Mouse (Mus musculus): Measurements from ENCODE around the gene Boll. TPM values are rescaled to one million over a fixed set of nuclear protein-coding genes. Genes with fewer than 3 reads are reported as not detected.
"Not testable (repeated sequence)": the region's sequence is repeated elsewhere in the genome, so short reads cannot be mapped to it uniquely, and the experiment has no call there.

Gene Boll
- polyA plus RNA-seq, 1 experiment from 2014 or later, result 0.36 TPM

GRCm38 (mm10) chr1:55383114-55383773 lies 20.0 kb upstream of the Boll start:
- WGBS, result 17% methylated on average over 9 of the region's 9 CpGs
- H3K4me3 ChIP-seq (ENCODE audit: low read length), result no peak overlapping the region
- H3K9me3 ChIP-seq (ENCODE audit: low read length), result no peaks in the 10 kb centered on the region
- no peaks in the 10 kb centered on the region for H3K27me3 ChIP-seq (ENCODE audit: insufficient read depth, low read length)
- H3K4me2 ChIP-seq (replicated peaks; ENCODE audit: low read depth, low read length), result no peak overlapping the region
- peak; percentile 74; the same call in 1 of the 2 replicates for ATAC-seq (ENCODE audit: low FRiP score, low TSS enrichment)
- no peaks in the 10 kb centered on the region for H3K4me1 ChIP-seq (ENCODE audit: insufficient read depth, low read length)
- H3K9ac ChIP-seq (replicated peaks; ENCODE audit: low read length), result 0 out of 2 replicates have a peak overlapping the region, but pooled peaks have one; percentile 15
- H3K27ac ChIP-seq (ENCODE audit: low read length), result no peak overlapping the region
- H3K36me3 ChIP-seq (ENCODE audit: insufficient read depth, low read length), result no peaks in the 10 kb centered on the region

DNA sequence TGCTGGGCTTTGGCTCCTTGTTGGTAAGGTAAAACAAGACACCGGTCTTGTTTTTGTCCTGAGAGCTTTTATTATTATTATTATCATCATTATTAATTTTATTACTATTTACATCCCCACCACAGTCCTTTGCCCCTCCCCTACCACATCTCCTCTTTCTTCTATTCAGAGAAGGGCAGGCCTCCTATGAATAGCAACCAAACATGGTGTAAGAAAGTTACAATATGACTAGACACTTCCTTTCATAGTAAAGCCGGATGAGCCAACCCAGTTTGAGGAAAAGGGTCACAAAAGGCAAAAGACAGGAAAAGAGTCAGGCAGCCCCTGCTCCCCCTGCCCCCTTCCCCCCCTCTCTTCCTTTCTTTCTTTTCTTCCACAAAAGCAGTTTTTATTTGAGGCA lies 17.3 kb upstream of the Boll start:
- no peak overlapping the region for H3K9ac ChIP-seq (replicated peaks; ENCODE audit: low read length)
- 73% methylated on average over 2 of the region's 2 CpGs for WGBS
- ATAC-seq (ENCODE audit: low FRiP score, low TSS enrichment), result no peak
- H3K27me3 ChIP-seq (ENCODE audit: insufficient read depth, low read length), result no peaks in the 10 kb centered on the region
- no peaks in the 10 kb centered on the region for H3K9me3 ChIP-seq (ENCODE audit: low read length)
- H3K27ac ChIP-seq (ENCODE audit: low read length), result no peak overlapping the region
- H3K4me2 ChIP-seq (replicated peaks; ENCODE audit: low read depth, low read length), result no peak overlapping the region
- H3K4me3 ChIP-seq (ENCODE audit: low read length), result no peak overlapping the region
- H3K4me1 ChIP-seq (ENCODE audit: insufficient read depth, low read length), result no peaks in the 10 kb centered on the region
- H3K36me3 ChIP-seq (ENCODE audit: insufficient read depth, low read length), result no peaks in the 10 kb centered on the region

DNA sequence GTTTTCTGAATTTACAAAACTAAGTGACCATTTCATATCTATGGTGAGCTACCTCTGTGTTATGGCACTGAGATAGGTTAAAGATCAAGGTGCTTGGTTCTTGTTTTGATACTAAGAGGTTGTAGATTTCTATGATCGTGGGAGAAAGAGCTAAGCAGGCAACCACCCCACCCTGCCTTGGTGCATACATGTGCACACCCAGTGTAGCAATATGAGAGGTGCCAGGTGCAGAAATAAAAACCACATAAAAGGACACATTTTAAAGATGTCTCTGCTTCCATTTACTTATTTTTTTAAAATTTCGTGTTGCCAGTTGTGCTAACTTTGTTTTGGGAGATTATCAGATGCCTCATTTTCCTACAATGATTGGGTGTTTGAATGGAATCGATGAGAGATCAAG lies 9.4 kb upstream of the Boll start:
- no peak for ATAC-seq (ENCODE audit: low FRiP score, low TSS enrichment)
- H3K4me1 ChIP-seq (ENCODE audit: insufficient read depth, low read length), result no peaks in the 10 kb centered on the region
- no peaks in the 10 kb centered on the region for H3K36me3 ChIP-seq (ENCODE audit: insufficient read depth, low read length)
- H3K27ac ChIP-seq (ENCODE audit: low read length), result no peak overlapping the region
- H3K4me3 ChIP-seq (ENCODE audit: low read length), result no peak overlapping the region
- no peaks in the 10 kb centered on the region for H3K27me3 ChIP-seq (ENCODE audit: insufficient read depth, low read length)
- no peak overlapping the region for H3K4me2 ChIP-seq (replicated peaks; ENCODE audit: low read depth, low read length)
- WGBS, result 82% methylated on average over 3 of the region's 3 CpGs
- H3K9ac ChIP-seq (replicated peaks; ENCODE audit: low read length), result no peak overlapping the region
- H3K9me3 ChIP-seq (ENCODE audit: low read length), result no peaks in the 10 kb centered on the region

DNA sequence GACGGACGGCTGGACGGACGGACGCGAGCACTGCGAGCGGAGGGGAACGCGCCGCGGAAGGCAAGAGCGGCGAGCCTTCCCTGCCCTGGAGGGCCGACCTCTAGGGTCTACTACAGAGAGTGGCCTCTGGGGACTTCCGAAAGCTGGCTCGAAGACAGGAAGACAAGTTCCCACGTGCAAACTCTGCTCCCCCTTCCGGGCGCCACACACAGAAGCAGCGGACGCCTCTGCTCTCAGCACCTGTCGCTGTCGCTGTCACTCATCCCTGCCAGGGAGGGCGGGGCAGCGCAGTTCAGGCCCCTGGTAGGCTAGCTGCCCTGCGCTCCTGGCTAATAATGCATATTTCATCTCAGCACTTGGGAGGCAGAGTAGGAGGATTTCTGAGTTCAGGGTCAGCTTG lies 317 bp upstream of the Boll start:
- Histone ChIP-seq H3K4me2 (replicated peaks; ENCODE audit: low read depth, low read length) (peak overlapping the region; percentile 59), H3K4me1 (ENCODE audit: insufficient read depth, low read length) (0 out of 2 replicates have a peak, but pooled peaks cover 6% of the 10 kb centered on the region), H3K9ac (replicated peaks; ENCODE audit: low read length) (peak overlapping the region; percentile 50; the same call in 1 of the 2 replicates), H3K4me3 (ENCODE audit: low read length) (peak overlapping the region; percentile 52), H3K27me3 (ENCODE audit: insufficient read depth, low read length) (peaks cover 23% of the 10 kb centered on the region), H3K27ac (ENCODE audit: low read length) (no peak overlapping the region), H3K36me3 (ENCODE audit: insufficient read depth, low read length) (no peaks in the 10 kb centered on the region), H3K9me3 (ENCODE audit: low read length) (peaks cover 9% of the 10 kb centered on the region)
- ATAC-seq (ENCODE audit: low FRiP score, low TSS enrichment), result peak; percentile 85
- WGBS, result 2% methylated on average over 21 of the region's 27 CpGs

GRCm38 (mm10) chr1:55362634-55363033 lies 635 bp downstream of the Boll start:
- peak overlapping the region; percentile 59; the same call in 1 of the 2 replicates for H3K4me2 ChIP-seq (replicated peaks; ENCODE audit: low read depth, low read length)
- 50% methylated on average over 40 of the region's 49 CpGs for WGBS

GRCm38 (mm10) chr1:55351914-55352313 lies 11.4 kb downstream of the Boll start:
- H3K27ac ChIP-seq (ENCODE audit: low read length); ATAC-seq (ENCODE audit: low FRiP score, low TSS enrichment); H3K4me3 ChIP-seq (ENCODE audit: low read length); H3K4me1 ChIP-seq (ENCODE audit: insufficient read depth, low read length); H3K36me3 ChIP-seq (ENCODE audit: insufficient read depth, low read length); H3K9me3 ChIP-seq (ENCODE audit: low read length); H3K9ac ChIP-seq (replicated peaks; ENCODE audit: low read length); H3K4me2 ChIP-seq (replicated peaks; ENCODE audit: low read depth, low read length); H3K27me3 ChIP-seq (ENCODE audit: insufficient read depth, low read length): not testable (repeated sequence)
- 78% methylated on average over 2 of the region's 2 CpGs for WGBS

More at GRCm38 (mm10) chr1:55362634-55363033, 635 bp downstream of the Boll start:
- 0 out of 2 replicates have a peak, but pooled peaks cover 6% of the 10 kb centered on the region for H3K4me1 ChIP-seq (ENCODE audit: insufficient read depth, low read length)
- peaks cover 9% of the 10 kb centered on the region for H3K9me3 ChIP-seq (ENCODE audit: low read length)
- peaks cover 23% of the 10 kb centered on the region for H3K27me3 ChIP-seq (ENCODE audit: insufficient read depth, low read length)
- H3K4me3 ChIP-seq (ENCODE audit: low read length), result no peak overlapping the region; the same call in 1 of the 2 replicates
- H3K9ac ChIP-seq (replicated peaks; ENCODE audit: low read length), result no peak overlapping the region
- no peak overlapping the region for H3K27ac ChIP-seq (ENCODE audit: low read length)
- no peaks in the 10 kb centered on the region for H3K36me3 ChIP-seq (ENCODE audit: insufficient read depth, low read length)
- peak; percentile 61 for ATAC-seq (ENCODE audit: low FRiP score, low TSS enrichment)

DNA sequence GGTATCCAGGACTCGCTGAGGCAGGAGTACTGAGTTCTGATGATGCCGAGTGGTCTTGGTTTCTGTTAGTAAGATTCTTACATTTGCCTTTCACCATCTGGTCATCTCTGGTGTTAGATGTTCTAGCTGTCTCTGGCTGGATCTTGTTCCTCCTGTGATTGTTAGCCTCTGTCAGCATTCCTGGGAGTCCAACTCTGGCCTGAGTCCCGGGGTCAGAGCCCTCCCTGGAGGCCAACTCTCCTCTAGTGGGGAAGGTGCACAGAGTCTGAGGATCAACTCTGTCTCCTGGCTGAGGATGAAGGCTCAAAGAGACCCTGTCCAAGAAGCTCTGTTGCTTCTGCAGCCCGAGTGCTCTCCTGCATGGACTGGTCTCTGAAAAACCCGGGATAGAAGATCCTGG lies 37.8 kb downstream of the Boll start:
- whole genome bisulfite sequencing, result 89% methylated on average over 5 of the region's 5 CpGs
- not testable (repeated sequence) for H3K4me3 ChIP-seq (ENCODE audit: low read length); H3K27ac ChIP-seq (ENCODE audit: low read length); H3K27me3 ChIP-seq (ENCODE audit: insufficient read depth, low read length); H3K9ac ChIP-seq (replicated peaks; ENCODE audit: low read length); H3K4me2 ChIP-seq (replicated peaks; ENCODE audit: low read depth, low read length); H3K9me3 ChIP-seq (ENCODE audit: low read length); H3K36me3 ChIP-seq (ENCODE audit: insufficient read depth, low read length); ATAC-seq (ENCODE audit: low FRiP score, low TSS enrichment); H3K4me1 ChIP-seq (ENCODE audit: insufficient read depth, low read length)

GRCm38 (mm10) chr1:55301077-55301476 lies 62.2 kb downstream of the Boll start:
- ATAC-seq (ENCODE audit: low FRiP score, low TSS enrichment), result no peak

GRCm38 (mm10) chr1:55279081-55279480 lies 84.2 kb downstream of the Boll start:
- 83% methylated on average over 9 of the region's 9 CpGs for WGBS

More at GRCm38 (mm10) chr1:55301077-55301476, 62.2 kb downstream of the Boll start:
- Histone ChIP-seq H3K9me3 (ENCODE audit: low read length) (0 out of 2 replicates have a peak, but pooled peaks cover 3% of the 10 kb centered on the region), H3K27ac (ENCODE audit: low read length) (no peak overlapping the region), H3K4me3 (ENCODE audit: low read length) (no peak overlapping the region), H3K36me3 (ENCODE audit: insufficient read depth, low read length) (no peaks in the 10 kb centered on the region), H3K27me3 (ENCODE audit: insufficient read depth, low read length) (no peaks in the 10 kb centered on the region), H3K9ac (replicated peaks; ENCODE audit: low read length) (no peak overlapping the region), H3K4me2 (replicated peaks; ENCODE audit: low read depth, low read length) (no peak overlapping the region), H3K4me1 (ENCODE audit: insufficient read depth, low read length) (no peaks in the 10 kb centered on the region)

DNA sequence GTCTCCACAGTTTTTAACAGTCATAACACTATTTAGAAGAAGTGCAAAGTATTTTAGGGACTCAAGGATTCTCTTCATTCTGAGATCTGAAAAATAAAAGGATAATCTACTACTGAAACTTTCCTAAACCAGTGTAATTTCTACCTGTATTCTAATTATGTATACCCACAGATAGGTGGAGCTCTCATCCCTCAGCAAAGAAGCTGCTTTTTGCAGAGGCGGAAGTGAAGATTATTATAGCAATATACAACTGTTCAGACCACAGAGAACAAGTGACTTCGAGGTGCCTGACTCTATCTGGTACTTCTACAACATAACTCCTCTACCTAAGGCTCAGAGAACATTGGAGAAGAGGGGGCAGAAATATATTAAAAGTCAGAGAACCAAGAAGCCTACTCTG lies 97.8 kb downstream of the Boll start:
- H3K36me3 ChIP-seq (ENCODE audit: insufficient read depth, low read length), result no peaks in the 10 kb centered on the region
- no peak overlapping the region for H3K4me3 ChIP-seq (ENCODE audit: low read length)
- 71% methylated on average over 2 of the region's 2 CpGs for WGBS
- no peak overlapping the region for H3K27ac ChIP-seq (ENCODE audit: low read length)
- H3K4me2 ChIP-seq (replicated peaks; ENCODE audit: low read depth, low read length), result no peak overlapping the region
- ATAC-seq (ENCODE audit: low FRiP score, low TSS enrichment), result no peak
- H3K9me3 ChIP-seq (ENCODE audit: low read length), result no peaks in the 10 kb centered on the region
- no peak overlapping the region for H3K9ac ChIP-seq (replicated peaks; ENCODE audit: low read length)
- H3K27me3 ChIP-seq (ENCODE audit: insufficient read depth, low read length), result no peaks in the 10 kb centered on the region
- H3K4me1 ChIP-seq (ENCODE audit: insufficient read depth, low read length), result no peaks in the 10 kb centered on the region

More at GRCm38 (mm10) chr1:55279081-55279480, 84.2 kb downstream of the Boll start:
- H3K36me3 ChIP-seq (ENCODE audit: insufficient read depth, low read length), result no peaks in the 10 kb centered on the region
- no peak overlapping the region for H3K4me3 ChIP-seq (ENCODE audit: low read length)
- no peak overlapping the region for H3K27ac ChIP-seq (ENCODE audit: low read length)
- H3K4me2 ChIP-seq (replicated peaks; ENCODE audit: low read depth, low read length), result no peak overlapping the region
- H3K27me3 ChIP-seq (ENCODE audit: insufficient read depth, low read length), result no peaks in the 10 kb centered on the region
- no peak overlapping the region for H3K9ac ChIP-seq (replicated peaks; ENCODE audit: low read length)
- ATAC-seq (ENCODE audit: low FRiP score, low TSS enrichment), result no peak
- H3K9me3 ChIP-seq (ENCODE audit: low read length), result no peaks in the 10 kb centered on the region
- no peaks in the 10 kb centered on the region for H3K4me1 ChIP-seq (ENCODE audit: insufficient read depth, low read length)
